Mouse (Mus musculus) activated CD4-positive, CD25-positive, alpha-beta regulatory T cell, adult 4 months (primary cell): ENCODE data around the gene Ogdh. TPM values are rescaled to one million over a fixed set of nuclear protein-coding genes. Genes with fewer than 3 reads are reported as not detected.
"Not testable (repeated sequence)": the region's sequence is repeated elsewhere in the genome, so short reads cannot be mapped to it uniquely, and the experiment has no call there.

Experiments used
- ATAC-seq: one replicate; pipeline ENCODE4 v1.8.0; 2017
- polyA plus RNA-seq, 2 experiments: library from polyadenylated mRNA; unstranded; fragments of 100-300 nt; shearing (Covaris generic); gene quantifications; one replicate each; pipeline ENCODE4 v1.2.1; 2017

The Ogdh gene
- 100 to 1,000 TPM; 121 to 141 TPM for polyA plus RNA-seq

DNA sequence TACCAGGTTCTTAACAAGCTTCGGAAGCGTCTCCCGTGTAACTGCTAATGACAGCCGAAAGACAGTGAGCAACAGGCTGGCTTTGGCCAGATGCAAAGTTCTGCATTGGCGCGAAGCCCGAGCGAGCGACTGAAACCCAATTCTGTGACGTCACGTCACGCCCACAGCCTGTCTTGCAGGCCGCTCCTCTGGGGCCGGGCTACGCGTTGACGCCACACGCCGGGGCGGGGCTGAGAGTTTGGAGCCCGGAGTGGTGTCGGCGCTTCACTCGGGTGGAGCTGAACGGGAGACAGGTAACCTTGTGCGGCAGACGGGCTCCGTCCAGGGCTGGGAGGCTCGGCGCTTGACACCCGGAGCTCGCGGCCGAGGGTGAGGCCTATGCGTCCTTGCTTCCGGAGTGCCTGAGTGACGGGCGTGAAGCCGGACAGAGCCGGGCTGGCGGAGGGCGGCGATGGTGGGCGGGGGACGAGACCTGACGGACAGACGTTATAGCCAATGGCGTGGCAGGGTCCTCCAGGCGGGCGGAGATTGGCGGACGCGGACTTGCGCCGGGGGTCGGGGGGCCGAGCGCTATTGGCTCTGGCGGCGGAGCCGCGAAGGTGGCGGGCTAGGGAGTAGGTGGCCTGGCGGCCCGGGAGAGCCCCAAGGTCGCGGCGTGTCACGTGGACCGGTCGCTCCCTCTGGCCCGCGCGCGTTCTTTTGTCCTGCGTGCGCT, at the start of gene Ogdh:
Gene Ogdh (plus strand): TSS at position 233 of the 715 bp plus-strand sequence.
- ATAC-seq: peak; percentile 79

DNA sequence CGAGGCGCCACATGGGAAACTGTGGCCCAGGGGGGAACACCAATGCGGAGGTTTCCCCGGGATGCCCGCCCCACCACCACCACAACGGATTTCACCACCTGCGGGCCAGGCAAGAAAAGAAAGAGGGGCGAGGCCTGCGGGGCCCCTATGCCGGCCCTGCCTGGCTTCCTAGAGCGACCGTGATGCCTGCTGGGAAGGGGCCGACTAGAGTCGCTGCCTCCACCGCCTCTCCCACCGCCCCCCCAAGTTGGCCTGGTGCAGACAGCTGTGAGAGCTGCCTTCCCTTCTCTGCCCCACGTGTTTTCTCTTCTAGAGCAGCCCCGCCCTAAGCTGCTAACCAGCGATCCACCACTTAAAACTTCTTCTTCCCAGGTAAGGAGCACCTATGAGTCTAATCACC, 46.7 kb upstream of the Ogdh start:
- ATAC-seq: no peak

DNA sequence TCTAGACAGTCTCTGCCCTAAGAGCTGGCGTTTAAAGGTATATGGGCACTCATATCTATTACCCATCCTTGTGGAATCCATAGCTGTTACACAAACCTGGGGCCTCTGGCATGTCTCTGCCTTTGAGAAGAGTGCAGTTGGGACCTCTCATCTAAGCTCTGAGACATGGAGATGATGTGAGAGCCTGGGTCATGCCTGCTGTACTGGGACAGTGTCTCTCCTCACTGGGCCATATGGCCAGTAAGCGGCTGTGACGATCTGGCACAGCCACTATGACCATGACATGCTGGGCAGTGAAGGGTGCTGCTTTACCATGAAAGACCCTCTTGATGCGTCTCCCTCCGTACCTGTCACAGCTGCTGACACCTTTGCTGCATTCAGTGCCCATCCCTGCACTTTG, 39.2 kb upstream of the Ogdh start:
- ATAC-seq: no peak

DNA sequence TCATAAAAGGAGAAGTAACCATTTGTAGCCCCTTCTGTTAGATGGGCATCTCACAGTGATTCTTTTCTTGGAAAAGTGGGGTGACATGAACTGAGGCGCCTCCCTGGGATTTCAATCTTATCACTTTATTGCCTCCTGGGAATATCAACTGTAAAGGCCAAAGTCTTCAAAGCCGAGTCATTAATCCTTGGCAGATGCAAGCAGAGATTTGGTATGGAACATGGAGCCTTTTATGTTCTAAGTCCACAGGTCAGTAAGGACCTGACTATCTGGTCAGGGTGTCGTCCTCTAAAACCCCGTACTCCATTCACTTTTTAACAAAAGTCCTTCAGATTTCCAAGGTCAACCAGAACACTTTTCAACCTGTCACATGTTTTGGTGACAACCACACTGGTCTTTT, 38.6 kb upstream of the Ogdh start:
- no peak for ATAC-seq

DNA sequence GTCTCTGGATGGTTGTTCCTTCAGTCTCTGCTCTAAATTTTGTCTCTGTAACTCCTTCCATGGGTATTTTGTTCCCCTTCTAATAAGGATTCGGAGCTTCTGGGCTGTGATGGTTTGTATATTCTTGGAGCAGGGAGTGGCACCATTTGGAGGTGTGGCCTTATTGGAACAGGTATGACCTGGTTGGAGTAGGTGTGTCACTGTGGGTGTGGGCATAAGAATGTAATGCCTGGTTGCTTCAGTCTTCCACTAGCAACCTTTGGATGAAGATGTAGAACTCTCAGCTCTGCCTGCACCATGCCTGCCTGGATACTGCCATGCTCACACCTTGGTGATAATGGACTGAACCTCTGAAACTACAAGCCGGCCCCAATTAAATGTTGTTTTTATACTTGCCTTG, 36.8 kb upstream of the Ogdh start:
- not testable (repeated sequence) for ATAC-seq

DNA sequence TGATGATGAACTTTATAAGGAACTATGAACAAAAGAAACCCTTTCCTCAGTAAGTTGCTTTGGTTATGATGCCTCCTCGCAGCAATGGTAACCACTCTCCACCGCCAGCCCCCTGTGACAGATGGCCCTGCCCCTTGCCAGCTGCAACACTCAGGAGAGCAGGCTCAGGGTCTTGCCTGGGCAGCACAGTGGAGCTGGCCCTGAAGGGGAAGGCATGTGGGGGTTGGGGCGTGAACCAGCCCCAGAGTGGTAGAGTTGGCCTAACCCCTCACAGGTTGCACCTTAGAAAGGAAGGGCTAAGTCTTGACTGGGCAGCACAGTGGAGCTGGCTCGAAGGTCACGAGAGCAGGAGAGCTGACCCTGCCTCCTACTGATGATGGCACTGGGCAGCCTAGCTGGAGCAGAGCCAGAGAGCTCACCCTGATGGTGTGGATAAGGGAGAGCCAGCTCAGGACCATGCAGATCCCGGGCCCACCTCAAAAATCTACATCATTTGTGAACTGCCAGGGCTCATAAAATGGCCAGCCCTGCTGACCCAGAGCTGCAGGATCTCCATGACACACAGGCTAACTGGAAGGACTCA, 34.9 kb upstream of the Ogdh start:
- no peak for ATAC-seq

DNA sequence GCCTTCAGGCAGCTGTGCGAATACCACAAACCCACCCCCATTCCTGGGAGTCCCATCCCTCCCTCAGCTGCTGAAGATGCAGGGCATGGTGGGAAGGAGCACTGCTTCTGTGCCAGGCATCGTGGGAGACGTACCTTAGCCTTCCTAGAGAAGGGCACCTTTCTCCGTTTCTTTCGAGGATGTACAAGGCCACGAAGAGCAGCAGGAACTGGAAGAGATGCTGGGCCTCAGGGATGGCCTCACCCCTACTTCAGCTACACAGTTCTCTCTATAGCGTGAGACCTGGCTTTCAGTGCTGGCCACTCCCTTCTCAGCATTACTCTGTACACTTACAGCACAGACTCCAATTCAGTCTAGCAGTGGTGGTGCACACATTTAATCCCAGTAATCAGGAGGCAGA, 32.0 kb upstream of the Ogdh start:
- ATAC-seq: no peak

DNA sequence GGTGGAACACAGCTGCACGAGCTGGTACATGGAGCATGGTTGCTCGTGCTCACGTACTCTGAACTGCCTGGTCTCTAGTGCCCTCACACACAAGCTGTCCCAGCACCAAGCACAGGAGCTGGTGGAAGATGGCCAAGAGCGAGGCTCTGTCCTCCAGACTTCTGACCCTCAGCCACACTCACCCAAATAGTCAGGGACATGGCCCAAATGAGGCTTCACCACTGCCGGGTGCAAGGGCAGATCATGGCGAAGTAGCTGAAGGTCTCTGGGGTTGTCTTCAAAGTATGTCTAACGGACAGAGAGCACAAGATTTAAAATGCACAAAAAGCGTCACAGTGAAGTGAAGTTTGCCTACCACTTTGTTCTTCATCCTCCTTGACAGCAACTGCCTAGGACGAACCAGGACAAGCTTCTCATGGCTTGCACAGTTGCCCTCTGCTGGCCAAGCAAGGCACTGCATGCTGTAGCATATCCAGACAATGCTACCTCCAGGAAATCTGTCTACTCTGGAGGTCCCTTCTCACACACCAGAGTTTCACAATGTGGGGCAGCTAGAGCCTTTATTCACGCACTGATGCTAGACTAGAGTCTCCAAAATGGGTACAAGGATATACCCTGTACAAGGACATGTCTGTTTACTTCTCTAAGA, 29.9 kb upstream of the Ogdh start:
- ATAC-seq: peak; percentile 40

DNA sequence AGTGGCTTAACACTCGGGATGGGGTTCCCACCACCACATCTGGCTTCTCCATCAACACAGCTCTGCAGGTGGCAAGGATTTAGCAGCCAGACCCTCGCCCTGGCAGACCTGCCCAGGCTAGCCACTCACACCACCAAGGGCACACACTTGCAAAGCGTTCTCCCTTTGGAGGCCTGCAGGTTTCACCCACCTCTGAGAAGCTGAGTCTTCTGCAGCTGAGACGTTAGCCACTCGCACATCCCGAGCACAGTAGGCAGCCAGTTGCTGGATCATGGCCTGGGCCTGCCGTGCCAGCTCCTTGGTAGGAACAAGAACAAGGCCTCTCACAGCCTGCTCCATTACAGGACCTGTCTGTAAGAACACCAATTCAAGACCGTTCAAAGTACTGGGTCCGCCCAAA, 24.8 kb upstream of the Ogdh start:
- ATAC-seq: no peak

DNA sequence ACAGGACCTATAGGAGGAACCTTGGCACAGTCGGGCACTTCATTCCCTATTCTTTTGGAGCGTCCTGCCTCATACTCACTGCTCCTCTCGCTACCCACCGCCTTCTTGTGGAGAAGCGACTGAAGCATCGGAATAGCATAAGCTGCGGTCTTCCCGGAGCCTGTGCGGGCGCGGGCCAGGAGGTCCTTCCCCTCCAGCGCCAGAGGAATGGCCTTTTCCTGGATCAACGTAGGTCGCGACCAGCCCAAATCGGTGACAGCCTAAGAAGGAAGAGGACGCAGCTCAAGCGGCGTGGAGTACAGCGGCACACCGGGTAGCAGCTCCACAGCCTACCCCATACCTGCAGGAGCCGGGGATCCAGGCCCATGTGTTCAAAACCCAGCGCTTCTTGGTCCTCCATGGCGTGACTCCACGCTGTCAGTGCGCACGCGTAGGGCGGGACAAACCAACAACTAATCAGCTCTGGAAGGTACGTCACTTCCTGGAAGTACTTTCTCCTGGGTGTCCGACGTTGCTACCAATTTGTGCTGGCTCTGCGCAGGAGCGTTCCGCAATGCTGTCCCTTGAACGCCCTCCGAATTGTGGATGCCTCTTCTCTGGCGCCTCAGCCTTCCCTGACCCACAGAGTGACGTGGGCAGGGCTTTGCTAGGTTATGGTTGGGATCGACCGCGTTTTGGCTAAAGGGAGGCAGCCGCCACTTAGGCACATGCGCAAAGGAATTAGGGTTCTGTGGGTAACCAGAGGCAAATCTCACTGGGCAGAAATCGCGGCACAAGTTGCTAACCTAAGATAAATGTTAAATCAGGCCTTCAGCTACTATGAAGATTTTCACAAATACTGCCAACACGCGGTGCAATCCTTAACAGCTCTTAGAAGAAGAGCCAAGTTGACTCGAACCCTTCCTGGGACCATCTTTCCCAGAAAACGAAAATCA, 23.8 kb upstream of the Ogdh start, which contains the start of gene Ddx56:
Gene Ddx56 (minus strand): TSS at position 453 of the 935 bp plus-strand sequence.
- ATAC-seq: peak; percentile 97

DNA sequence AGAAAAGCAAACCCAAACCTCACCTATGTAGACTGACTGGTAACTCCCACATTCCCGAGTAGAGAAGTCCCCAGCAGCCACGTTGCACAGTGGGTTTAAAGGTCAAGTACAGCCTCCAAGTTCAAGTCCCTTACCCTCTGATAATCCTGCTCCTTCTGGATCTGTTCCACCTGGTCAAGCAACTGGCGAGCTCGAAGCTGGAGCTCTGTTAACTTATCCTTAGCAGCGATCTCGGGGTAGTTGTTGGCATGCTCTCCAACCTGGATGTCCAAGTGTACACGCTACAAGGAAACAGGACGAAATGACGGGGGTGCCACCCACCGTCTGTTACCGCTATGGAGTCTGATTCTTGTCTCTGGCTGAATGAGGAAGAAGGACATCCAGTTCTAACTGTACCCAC, 17.8 kb upstream of the Ogdh start:
- no peak for ATAC-seq

DNA sequence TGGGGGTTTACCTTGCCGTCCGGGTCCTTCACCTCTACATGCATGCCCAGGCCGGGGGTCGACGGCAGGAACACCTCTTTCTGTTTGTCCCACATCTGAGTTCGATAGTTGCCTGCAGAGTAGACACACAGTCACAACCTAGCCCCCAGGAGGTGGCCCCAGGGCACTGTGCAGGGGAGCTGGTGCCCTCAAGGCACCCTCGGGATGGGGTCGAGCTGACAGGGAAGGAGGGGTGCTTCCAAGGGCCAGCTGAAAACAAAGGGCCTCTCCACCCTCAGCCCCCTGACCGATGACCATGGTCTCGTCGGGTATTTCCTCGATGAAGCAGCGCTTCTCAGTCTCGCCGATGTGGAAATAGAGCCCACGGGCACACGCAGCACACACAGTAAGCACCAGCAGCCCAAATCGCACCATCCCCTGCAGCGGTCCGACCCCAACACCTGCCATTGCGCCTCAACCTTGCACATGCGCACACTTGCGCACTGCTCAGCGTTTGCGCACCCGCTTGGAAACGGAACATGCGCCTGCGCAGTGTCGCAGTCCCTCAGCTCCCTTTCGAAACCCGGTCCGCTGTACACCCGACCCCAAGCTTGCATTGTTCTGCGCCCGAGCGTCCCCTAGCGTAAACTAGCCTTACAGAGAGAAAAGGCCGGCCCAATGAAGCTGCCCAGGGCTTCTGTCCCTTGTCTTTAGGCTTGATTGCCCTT, 16.9 kb upstream of the Ogdh start, which contains the start of gene Tmed4:
Gene Tmed4 (minus strand): TSS at position 484 of the 707 bp plus-strand sequence.
- peak; percentile 96 for ATAC-seq

DNA sequence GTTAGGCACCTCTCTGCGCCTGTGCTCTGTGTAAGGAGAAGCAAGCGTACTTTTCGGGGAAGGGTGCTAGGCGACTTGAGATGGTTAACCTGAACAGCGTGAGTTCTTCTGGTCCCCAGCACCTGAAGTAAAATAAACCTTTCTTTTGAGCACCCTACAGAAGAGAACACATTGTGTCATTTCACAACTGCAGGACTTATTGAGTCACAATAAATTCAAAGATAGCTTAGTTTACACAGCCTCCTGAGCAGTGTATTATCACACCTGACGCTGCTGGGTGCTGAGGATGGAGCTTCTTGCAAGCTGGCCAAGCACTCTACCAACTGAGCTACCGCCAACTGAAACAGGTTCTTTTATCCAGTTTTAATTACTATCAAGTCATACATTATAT, 16.3 kb upstream of the Ogdh start:
- no peak for ATAC-seq

DNA sequence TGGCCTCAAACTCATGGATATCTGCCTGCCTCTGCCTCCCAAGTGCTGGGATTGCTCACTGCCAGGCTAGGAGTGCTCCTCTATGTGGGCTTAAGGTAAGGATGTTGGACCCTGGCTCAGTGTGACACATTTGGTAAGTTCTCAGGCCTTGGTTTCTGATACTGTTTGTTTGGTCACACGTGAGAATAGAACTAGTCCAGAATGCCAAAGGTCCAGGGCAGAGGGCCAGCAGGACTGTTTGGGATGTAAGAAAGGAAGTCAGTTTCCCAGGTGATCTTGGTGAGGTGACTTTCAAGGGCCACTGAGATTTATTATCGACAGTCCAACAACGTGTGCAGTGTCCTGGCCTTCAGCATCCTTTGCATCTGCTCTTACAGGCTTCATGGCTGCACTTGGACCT, 15.0 kb upstream of the Ogdh start:
- no peak for ATAC-seq

DNA sequence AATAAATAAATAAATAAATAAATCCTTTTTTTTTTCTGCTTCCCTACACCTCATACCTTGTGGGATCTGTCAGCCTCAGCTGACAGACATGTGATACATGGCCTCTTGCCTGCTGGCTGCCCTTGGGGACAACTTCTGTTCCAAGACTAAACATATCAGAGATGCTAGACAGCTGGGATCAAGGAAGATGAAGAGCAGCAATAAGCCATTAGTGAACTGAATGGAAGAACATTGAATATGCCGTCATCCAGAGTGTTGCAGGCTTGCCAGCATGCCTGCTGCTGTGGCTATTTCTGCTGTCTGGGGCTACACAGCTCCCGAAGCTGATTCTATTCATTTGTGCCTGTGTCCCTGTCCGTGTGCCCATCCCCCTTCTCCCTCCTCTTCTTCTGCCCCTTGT, 8.5 kb upstream of the Ogdh start:
- no peak for ATAC-seq

DNA sequence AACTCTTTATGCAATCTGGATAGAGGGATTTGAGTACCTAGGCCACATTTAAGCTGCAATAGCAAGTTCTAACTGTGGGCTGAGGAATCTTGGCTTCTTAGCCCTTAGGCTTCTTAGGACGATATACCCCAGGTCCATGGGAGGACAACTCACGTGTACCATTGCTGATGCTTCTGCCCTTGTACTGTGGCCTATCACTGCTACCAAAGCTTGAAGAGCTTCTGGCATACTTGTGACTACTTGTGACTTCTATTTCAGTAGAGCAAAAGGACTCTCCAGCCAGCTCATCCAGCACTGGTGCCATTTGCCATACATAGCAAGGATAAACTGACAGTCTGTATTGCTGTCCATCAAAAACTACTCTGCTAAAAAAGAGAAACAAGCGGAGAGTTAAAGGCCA, 1.3 kb upstream of the Ogdh start:
- ATAC-seq: no peak

DNA sequence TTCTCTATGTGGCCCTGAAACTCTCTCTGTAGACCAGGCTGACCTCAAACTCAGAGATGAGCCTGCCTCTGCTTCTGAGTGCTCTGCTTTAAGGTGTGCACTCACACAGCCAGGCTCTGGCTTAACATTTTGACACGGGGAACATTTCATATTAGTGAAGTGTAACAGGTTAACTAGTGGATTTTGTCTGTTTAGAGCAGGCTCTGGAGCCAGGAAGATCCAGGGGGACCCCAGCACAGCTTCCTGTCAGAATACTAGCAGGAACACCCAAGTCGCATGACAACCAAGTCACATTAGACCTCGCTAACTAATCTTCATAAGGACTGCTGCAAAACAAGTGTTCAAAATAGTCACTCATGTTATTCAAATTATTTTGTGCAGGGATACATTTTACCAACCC, 550 bp upstream of the Ogdh start:
- no peak for ATAC-seq

DNA sequence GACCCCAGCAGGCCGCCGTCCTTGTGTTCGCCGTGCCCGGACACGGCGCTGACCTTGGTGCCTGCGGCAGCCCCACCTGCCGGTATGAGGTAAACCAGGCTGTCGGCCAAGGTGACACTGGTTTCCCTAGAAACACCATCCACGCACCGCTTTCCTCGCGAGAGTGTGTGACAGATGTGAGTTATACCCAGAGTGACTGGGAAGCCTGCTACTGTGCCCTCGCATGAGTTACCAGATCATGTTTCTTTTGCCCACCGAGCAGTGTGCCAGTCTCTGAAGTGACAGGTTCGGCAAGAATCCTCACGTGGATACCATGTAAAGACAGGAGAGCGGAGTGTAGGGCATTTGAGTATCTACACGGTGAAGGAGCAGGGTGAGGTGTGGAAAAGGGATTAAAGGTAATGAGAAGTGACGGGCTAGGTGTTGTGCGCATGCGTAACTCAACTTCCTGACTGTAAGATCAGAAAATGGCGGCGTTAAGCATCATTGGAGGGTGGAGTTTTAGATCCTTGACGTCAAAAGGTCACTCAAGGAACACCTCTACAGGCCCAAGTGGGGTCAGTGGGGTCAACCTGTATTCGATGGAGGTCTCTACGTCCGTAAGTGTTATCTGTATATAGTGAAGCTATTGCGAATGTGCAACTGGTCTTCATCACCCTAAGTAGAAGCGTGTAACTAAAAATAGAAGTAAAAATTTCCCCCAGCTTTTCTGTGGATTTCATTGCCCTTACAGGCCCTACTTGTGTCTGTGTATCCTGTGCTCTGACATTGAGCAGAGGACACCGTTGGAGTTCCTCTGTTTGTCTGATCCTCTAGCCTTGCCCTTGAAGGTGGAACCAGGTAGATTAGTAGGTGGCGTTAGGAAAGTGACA, 919 bp downstream of the Ogdh start:
- ATAC-seq: peak; percentile 60

DNA sequence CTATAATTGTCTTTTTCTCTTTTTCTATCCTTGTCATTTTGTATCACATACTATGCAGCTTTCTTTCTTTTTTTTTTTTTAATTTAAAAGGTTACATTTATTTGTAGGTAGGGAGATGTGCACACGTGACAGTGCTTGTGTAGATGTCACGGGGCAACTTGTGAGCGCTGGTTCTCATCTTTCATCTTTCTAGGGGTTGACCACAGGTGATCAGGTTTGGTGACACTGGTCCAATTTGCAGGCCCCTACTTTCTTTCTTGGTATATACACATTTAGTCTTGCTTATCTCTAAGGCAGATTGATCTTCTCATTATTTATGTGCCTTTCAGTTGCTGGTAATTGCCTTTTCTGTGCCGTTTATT, 1.5 kb downstream of the Ogdh start:
- ATAC-seq: no peak

DNA sequence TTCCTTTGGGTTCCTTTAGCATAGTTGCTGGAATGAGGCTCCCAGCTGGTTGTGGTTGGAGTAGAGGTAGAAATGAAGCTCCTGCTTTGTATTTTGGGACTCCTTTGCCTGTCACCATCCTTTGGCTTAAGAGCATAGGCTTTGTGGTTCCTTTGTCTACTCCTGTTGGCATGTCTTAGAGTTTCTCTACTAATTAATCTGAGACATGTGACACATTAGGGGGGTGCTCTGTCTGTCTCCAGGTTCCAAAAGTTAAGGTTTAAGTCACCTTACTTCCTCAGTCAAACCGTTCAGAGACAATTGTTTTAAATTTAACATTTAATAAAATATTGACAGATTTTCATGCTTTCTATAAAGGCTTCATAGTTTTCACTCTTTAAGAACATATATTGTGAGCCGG, 2.2 kb downstream of the Ogdh start:
- ATAC-seq: no peak

DNA sequence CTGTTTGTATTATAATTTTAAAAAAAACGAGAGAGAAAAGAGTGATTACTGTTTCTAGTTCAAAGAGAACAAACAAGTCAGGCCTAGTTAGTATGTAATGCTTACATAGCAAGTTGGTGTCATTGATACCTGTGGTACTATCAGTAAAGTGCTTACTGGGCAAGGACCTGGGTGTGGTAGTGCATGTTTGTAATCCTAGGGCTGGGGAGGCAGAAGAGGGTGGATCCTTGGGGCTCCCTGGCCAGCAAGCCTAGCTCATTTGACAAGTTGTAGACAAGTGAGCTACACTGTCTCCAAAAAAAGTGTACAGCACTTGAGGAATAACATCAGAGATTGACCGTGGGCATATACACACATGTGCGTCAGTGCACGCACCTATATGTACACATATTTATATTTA, 3.2 kb downstream of the Ogdh start:
- no peak for ATAC-seq
